In the genomic region with DNA sequence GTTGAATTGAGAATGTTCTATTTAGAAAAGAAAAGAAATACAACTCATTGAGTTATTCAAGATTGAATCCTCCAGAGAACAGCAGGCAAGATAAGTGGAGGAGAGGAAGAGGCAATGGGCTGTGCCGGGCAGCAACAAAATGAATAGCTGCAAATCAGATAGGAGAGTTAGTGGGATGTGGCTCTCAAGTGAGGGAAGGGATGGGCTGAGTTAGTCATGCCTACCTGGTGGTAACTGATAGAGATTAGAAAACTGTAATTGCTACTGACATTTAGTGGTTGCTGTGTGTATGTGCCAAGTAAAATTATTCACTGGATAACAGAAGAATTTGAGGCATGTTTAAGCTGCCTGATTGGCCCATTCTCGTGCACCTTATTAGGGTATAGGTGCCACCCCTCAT, we compare ENCODE assay signal across 25 mouse cellular contexts.
"Had no signal": no experiment of that assay in that cellular context is flagged by ENCODE, and none has a peak within 500 bp of the region (broad histone marks: within the 10 kb centered on the region; RNA-seq: fewer than 3 reads in every experiment).

No protein-coding gene starts in this region.

- H3K9ac ChIP-seq: heart, embryonic 13.5 days; heart, embryonic 15.5 days; hindbrain, embryonic 13.5 days; hindbrain, embryonic 15.5 days; limb, embryonic 12.5 days; liver, embryonic 13.5 days had no signal

- H3K4me1 ChIP-seq: heart, embryonic 13.5 days; hindbrain, embryonic 15.5 days; limb, embryonic 10.5 days; liver, embryonic 13.5 days had no signal

- H3K36me3 ChIP-seq: heart, embryonic 13.5 days; heart, embryonic 15.5 days; hindbrain, embryonic 13.5 days; hindbrain, embryonic 15.5 days; limb, embryonic 10.5 days; limb, embryonic 12.5 days; liver, embryonic 13.5 days had no signal

- H3K4me2 ChIP-seq: heart, embryonic 11.5 days; heart, embryonic 13.5 days; heart, embryonic 15.5 days; hindbrain, embryonic 13.5 days; hindbrain, embryonic 15.5 days; limb, embryonic 12.5 days; liver, embryonic 11.5 days; liver, embryonic 13.5 days had no signal

- ATAC-seq: hindbrain, postnatal 0 days; intestine, embryonic 16.5 days had no signal

- H3K4me3 ChIP-seq: heart, adult 2 months; heart, embryonic 13.5 days; heart, embryonic 15.5 days; hindbrain, embryonic 13.5 days; hindbrain, embryonic 15.5 days; limb, embryonic 10.5 days; limb, embryonic 12.5 days; liver, embryonic 13.5 days had no signal

- H3K27ac ChIP-seq: heart, adult 2 months; heart, embryonic 13.5 days; heart, embryonic 15.5 days; hindbrain, embryonic 13.5 days; hindbrain, embryonic 15.5 days; hindbrain, postnatal 0 days; limb, embryonic 10.5 days; limb, embryonic 12.5 days; liver, embryonic 13.5 days had no signal

- H3K27me3 ChIP-seq: heart, embryonic 13.5 days; heart, embryonic 15.5 days; hindbrain, embryonic 13.5 days; hindbrain, embryonic 15.5 days; limb, embryonic 12.5 days; liver, embryonic 13.5 days had no signal

- DNase-seq: gastrocnemius, postnatal 14 days; gastrocnemius, postnatal 36 days; heart, adult 11 months; heart, adult 2 months; heart, postnatal 14 days; heart, postnatal 36 days; kidney, adult 11 months; kidney, adult 2 months; kidney, adult 9 months; kidney, postnatal 14 days; kidney, postnatal 36 days; layer of hippocampus, adult 9-11 months; layer of hippocampus, postnatal 36 days; liver; liver, embryonic 13.5 days had no signal

- H3K9me3 ChIP-seq: heart, embryonic 13.5 days; heart, embryonic 15.5 days; hindbrain, embryonic 13.5 days; hindbrain, embryonic 15.5 days; limb, embryonic 10.5 days; limb, embryonic 12.5 days; liver, embryonic 13.5 days had no signal
